Mouse (Mus musculus): ENCODE results near the gene C330007P06Rik.

- TF ChIP-seq CTCF (IDR thresholded peaks at IDR 0.05; ENCODE audit: control insufficient read depth, insufficient read depth, insufficient read length), result no peak
- no peak for TF ChIP-seq USF1 (IDR thresholded peaks at IDR 0.05; ENCODE audit: low read depth)
- TF ChIP-seq MYOG (IDR thresholded peaks at IDR 0.05; ENCODE audit: control insufficient read depth, extremely low read depth, insufficient read length), result no peak
- TF ChIP-seq CEBPB (IDR thresholded peaks at IDR 0.05; ENCODE audit: low read depth), result no peak
- TF ChIP-seq MAX (IDR thresholded peaks at IDR 0.05), result no peak
- TF ChIP-seq FOSL1 (IDR thresholded peaks at IDR 0.05; ENCODE audit: insufficient read depth, low read length, poor library complexity, severe bottlenecking), result no peak
Observed at GRCm38 (mm10) chrX:36852631-36853030, 21.3 kb downstream of the C330007P06Rik start.

All from C2C12 (cell line).